19 mouse cellular contexts compared by ENCODE assay signal in genomic region chr6:94171250-94171649, GRCm38 (mm10).
A peak's percentile ranks its signal among the peaks of the same experiment; 100 is the strongest.
DNase-seq lines count a peak whose midpoint lies in the region; ATAC-seq and TF ChIP-seq lines count a peak whose summit lies in the region.
"Had no signal": no experiment of that assay in that cellular context is flagged by ENCODE, and none has a peak within 500 bp of the region (broad histone marks: within the 10 kb centered on the region; RNA-seq: fewer than 3 reads in every experiment).

No protein-coding gene starts in this region.

- TF ChIP-seq POLR2A in kidney, adult 2 months (IDR thresholded peaks at IDR 0.05; ENCODE audit: low read depth, low read length) = no peak

- H3K9me3 ChIP-seq in embryonic facial prominence, embryonic 14.5 days (ENCODE audit: control insufficient read depth, low read length) = no peaks in the 10 kb centered on the region
- no peaks in the 10 kb centered on the region for H3K9me3 ChIP-seq in embryonic facial prominence, embryonic 10.5 days
- H3K9me3 ChIP-seq in heart, embryonic 16.5 days (replicated peaks; ENCODE audit: control insufficient read depth, low read length) = no peaks in the 10 kb centered on the region
- H3K9me3 ChIP-seq: embryonic facial prominence, embryonic 15.5 days; limb, embryonic 13.5 days had no signal

- H3K4me3 ChIP-seq in embryonic facial prominence, embryonic 14.5 days (ENCODE audit: low read depth, low read length) = no peak overlapping the region
- H3K4me3 ChIP-seq in embryonic facial prominence, embryonic 10.5 days = no peak overlapping the region
- H3K4me3 ChIP-seq in kidney, adult 2 months (ENCODE audit: insufficient read depth, low read depth, low read length) = no peak overlapping the region
- H3K4me3 ChIP-seq in heart, embryonic 16.5 days (ENCODE audit: low read length) = no peak overlapping the region
- H3K4me3 ChIP-seq: embryonic facial prominence, embryonic 15.5 days; limb, embryonic 13.5 days had no signal

- no peak for DNase-seq in embryonic facial prominence, embryonic 14.5 days (ENCODE audit: low spot score)
- DNase-seq in embryonic facial prominence, embryonic 10.5 days (ENCODE audit: low spot score) = no peak
- DNase-seq in kidney, adult 2 months = peak; percentile 27
- no peak for DNase-seq in kidney, adult 18-20 months
- DNase-seq in MN1 (ENCODE audit: low spot score) = peak; percentile 40
- DNase-seq in urinary bladder, postnatal 4 days (ENCODE audit: low spot score in 2 of 2) = no peak
- DNase-seq in layer of hippocampus, adult 8-10 months (ENCODE audit: low spot score in 2 of 2) = no peak
- DNase-seq: cerebellum, adult 9-10 months; kidney, adult 8-10 months; lung, postnatal 14 days; retina, postnatal 1 day; right cerebral cortex, postnatal 4 days; thymus, adult 18-20 months had no signal

- no peak overlapping the region for H3K27ac ChIP-seq in embryonic facial prominence, embryonic 14.5 days (replicated peaks; ENCODE audit: low read depth, low read length)
- H3K27ac ChIP-seq in embryonic facial prominence, embryonic 10.5 days (replicated peaks) = no peak overlapping the region
- no peak overlapping the region for H3K27ac ChIP-seq in kidney, adult 2 months (ENCODE audit: insufficient read depth, low read depth, low read length)
- peak overlapping the region; percentile 58 for H3K27ac ChIP-seq in heart, embryonic 16.5 days (ENCODE audit: low read length)
- H3K27ac ChIP-seq: embryonic facial prominence, embryonic 15.5 days; hindbrain, embryonic 14.5 days; limb, embryonic 13.5 days; liver, embryonic 14.5 days had no signal

- 54% methylated on average over 8 of the region's 8 CpGs for WGBS in embryonic facial prominence, embryonic 14.5 days
- 65% methylated on average over 8 of the region's 8 CpGs for WGBS in embryonic facial prominence, embryonic 10.5 days
- 55% methylated on average over 8 of the region's 8 CpGs for WGBS in kidney, adult 2 months
- 29% methylated on average over 8 of the region's 8 CpGs for WGBS in heart, embryonic 16.5 days

- no peaks in the 10 kb centered on the region for H3K36me3 ChIP-seq in embryonic facial prominence, embryonic 14.5 days (ENCODE audit: control insufficient read depth, insufficient read depth, low read length)
- H3K36me3 ChIP-seq in embryonic facial prominence, embryonic 10.5 days (replicated peaks) = no peaks in the 10 kb centered on the region
- no peaks in the 10 kb centered on the region for H3K36me3 ChIP-seq in kidney, adult 2 months (ENCODE audit: control insufficient read depth, insufficient read depth, low read length)
- no peaks in the 10 kb centered on the region for H3K36me3 ChIP-seq in heart, embryonic 16.5 days (ENCODE audit: control insufficient read depth, insufficient read depth)
- H3K36me3 ChIP-seq: embryonic facial prominence, embryonic 15.5 days; limb, embryonic 13.5 days had no signal

- H3K27me3 ChIP-seq in embryonic facial prominence, embryonic 14.5 days (replicated peaks; ENCODE audit: control insufficient read depth, insufficient read depth, low read length) = no peaks in the 10 kb centered on the region
- H3K27me3 ChIP-seq in embryonic facial prominence, embryonic 10.5 days (replicated peaks; ENCODE audit: low read depth, poor library complexity, severe bottlenecking) = no peaks in the 10 kb centered on the region
- H3K27me3 ChIP-seq in kidney, adult 2 months (replicated peaks; ENCODE audit: control insufficient read depth, insufficient read depth, low read length) = no peaks in the 10 kb centered on the region
- H3K27me3 ChIP-seq in heart, embryonic 16.5 days (ENCODE audit: control insufficient read depth, insufficient read depth, low read length) = no peaks in the 10 kb centered on the region
- H3K27me3 ChIP-seq: embryonic facial prominence, embryonic 15.5 days; limb, embryonic 13.5 days had no signal

- H3K4me1 ChIP-seq in embryonic facial prominence, embryonic 14.5 days (ENCODE audit: control insufficient read depth, insufficient read depth, low read length) = peaks cover 10% of the 10 kb centered on the region
- peaks cover 24% of the 10 kb centered on the region for H3K4me1 ChIP-seq in embryonic facial prominence, embryonic 10.5 days
- H3K4me1 ChIP-seq in kidney, adult 2 months (ENCODE audit: control insufficient read depth, insufficient read depth, low read length) = peaks cover 4% of the 10 kb centered on the region
- peaks cover 23% of the 10 kb centered on the region for H3K4me1 ChIP-seq in heart, embryonic 16.5 days (ENCODE audit: control insufficient read depth, insufficient read depth, low read length)

- ATAC-seq in embryonic facial prominence, embryonic 14.5 days (ENCODE audit: low read depth) = peak; percentile 37; the same call in 1 of the 2 replicates
- ATAC-seq in heart, embryonic 16.5 days (replicated peaks; ENCODE audit: extremely low read depth, insufficient read depth, low FRiP score) = no peak
- ATAC-seq: midbrain, embryonic 16.5 days had no signal

- H3K9ac ChIP-seq in embryonic facial prominence, embryonic 14.5 days (ENCODE audit: low read depth, low read length) = no peak overlapping the region
- H3K9ac ChIP-seq in heart, embryonic 16.5 days (ENCODE audit: low read length) = no peak overlapping the region
- H3K9ac ChIP-seq: embryonic facial prominence, embryonic 15.5 days; hindbrain, embryonic 14.5 days; limb, embryonic 13.5 days; liver, embryonic 14.5 days had no signal

- H3K4me2 ChIP-seq in embryonic facial prominence, embryonic 14.5 days (ENCODE audit: low read depth, low read length) = no peak overlapping the region
- H3K4me2 ChIP-seq in heart, embryonic 16.5 days (ENCODE audit: low read depth, low read length) = no peak overlapping the region
- H3K4me2 ChIP-seq: embryonic facial prominence, embryonic 15.5 days; hindbrain, embryonic 14.5 days; limb, embryonic 13.5 days had no signal

- TF ChIP-seq CTCF in kidney, adult 2 months (conservative IDR thresholded peaks at IDR 0.05; ENCODE audit: insufficient read depth, insufficient read length, low read depth, low read length) = no peak

Comparison
In these comparisons a context has a peak if more than half of its experiments do, and no peak if none do; other contexts are left out.
1. DNase-seq: peak in kidney, adult 2 months (single experiment) and MN1 (single experiment); none in embryonic facial prominence, embryonic 14.5 days (single experiment), embryonic facial prominence, embryonic 10.5 days (single experiment), kidney, adult 18-20 months (single experiment), urinary bladder, postnatal 4 days (0 of 2) and layer of hippocampus, adult 8-10 months (0 of 2).